Mouse (Mus musculus): Measurements from ENCODE around the gene Batf.

The Batf gene

GRCm38 (mm10) chr12:85686466-85687216, at the start of gene Batf:
Gene Batf (plus strand): TSS chr12:85686669.
- DNase-seq (ENCODE audit: low spot score) = no peak

- no peak for DNase-seq (ENCODE audit: low spot score)
Observed at GRCm38 (mm10) chr12:85637932-85638331, 48.5 kb upstream of the Batf start.

GRCm38 (mm10) chr12:85638541-85639325, 47.7 kb upstream of the Batf start:
- no peak for DNase-seq (ENCODE audit: low spot score)

- no peak for DNase-seq (ENCODE audit: low spot score)
Observed at GRCm38 (mm10) chr12:85639326-85640008, 47.0 kb upstream of the Batf start.

GRCm38 (mm10) chr12:85640852-85641563, 45.5 kb upstream of the Batf start:
- no peak for DNase-seq (ENCODE audit: low spot score)

- no peak for DNase-seq (ENCODE audit: low spot score)
Observed at GRCm38 (mm10) chr12:85641564-85641931, 44.9 kb upstream of the Batf start.

- no peak for DNase-seq (ENCODE audit: low spot score)
Observed at GRCm38 (mm10) chr12:85643735-85644134, 42.7 kb upstream of the Batf start.

GRCm38 (mm10) chr12:85645664-85646063, 40.8 kb upstream of the Batf start:
- DNase-seq (ENCODE audit: low spot score) = no peak

GRCm38 (mm10) chr12:85647346-85647745, 39.1 kb upstream of the Batf start:
- no peak for DNase-seq (ENCODE audit: low spot score)

- no peak for DNase-seq (ENCODE audit: low spot score)
Observed at GRCm38 (mm10) chr12:85647955-85648354, 38.5 kb upstream of the Batf start.

GRCm38 (mm10) chr12:85659319-85659718, 27.1 kb upstream of the Batf start:
- peak; percentile 14 for DNase-seq (ENCODE audit: low spot score)

GRCm38 (mm10) chr12:85660855-85661254, 25.6 kb upstream of the Batf start:
- no peak for DNase-seq (ENCODE audit: low spot score)

- peak; percentile 55 for DNase-seq (ENCODE audit: low spot score)
Observed at GRCm38 (mm10) chr12:85662232-85662631, 24.2 kb upstream of the Batf start.

- peak; percentile 77 for DNase-seq (ENCODE audit: low spot score)
Observed at GRCm38 (mm10) chr12:85662896-85663295, 23.6 kb upstream of the Batf start.

GRCm38 (mm10) chr12:85666112-85666511, 20.4 kb upstream of the Batf start:
- DNase-seq (ENCODE audit: low spot score) = no peak

- no peak for DNase-seq (ENCODE audit: low spot score)
Observed at GRCm38 (mm10) chr12:85667071-85667470, 19.4 kb upstream of the Batf start.

- DNase-seq (ENCODE audit: low spot score) = no peak
Observed at GRCm38 (mm10) chr12:85668696-85669095, 17.8 kb upstream of the Batf start.

- no peak for DNase-seq (ENCODE audit: low spot score)
Observed at GRCm38 (mm10) chr12:85670080-85670479, 16.4 kb upstream of the Batf start.

GRCm38 (mm10) chr12:85673914-85674313, 12.6 kb upstream of the Batf start:
- no peak for DNase-seq (ENCODE audit: low spot score)

GRCm38 (mm10) chr12:85679117-85679516, 7.4 kb upstream of the Batf start:
- DNase-seq (ENCODE audit: low spot score) = no peak

- no peak for DNase-seq (ENCODE audit: low spot score)
Observed at GRCm38 (mm10) chr12:85679808-85680207, 6.7 kb upstream of the Batf start.

GRCm38 (mm10) chr12:85682328-85682727, 4.1 kb upstream of the Batf start:
- DNase-seq (ENCODE audit: low spot score) = no peak

All from MN1 (cell line).